Mouse (Mus musculus): ENCODE results near the gene Rad1.
"Not testable (repeated sequence)": the region's sequence is repeated elsewhere in the genome, so short reads cannot be mapped to it uniquely, and the experiment has no call there.

GRCm38 (mm10) chr15:10496696-10497095 lies 10.9 kb downstream of the Rad1 start:
- not testable (repeated sequence) for TF ChIP-seq CTCF, EP300 (IDR thresholded peaks at IDR 0.05; ENCODE audit: low read depth)
